Mouse (Mus musculus) myocyte (in vitro differentiated cells): ENCODE data around the gene Spindoc. TPM values are rescaled to one million over a fixed set of nuclear protein-coding genes. Genes with fewer than 3 reads are reported as not detected.

Source experiments
- H3K27me3 ChIP-seq: one replicate; pipeline ENCODE4 v1.6.1; 2011; ENCODE audit not compliant: control insufficient read depth, insufficient read depth, insufficient read length
- H3K36me3 ChIP-seq: one replicate; pipeline ENCODE4 v1.6.1; 2011; ENCODE audit not compliant: control insufficient read depth, insufficient read depth
- H3K4me2 ChIP-seq: one replicate; pipeline ENCODE4 v1.6.1; 2011; ENCODE audit warnings: low read depth, control low read depth
- H3K4me3 ChIP-seq: one replicate; pipeline ENCODE4 v1.5.1; 2011; ENCODE audit warnings: mild to moderate bottlenecking, control low read depth, moderate library complexity
- H3K79me2 ChIP-seq: one replicate; pipeline ENCODE4 v1.6.1; 2011; ENCODE audit not compliant: control insufficient read depth, insufficient read depth
- H3ac ChIP-seq: one replicate; pipeline ENCODE4 v1.6.1; 2011; ENCODE audit not compliant: control insufficient read depth, insufficient read length
- CEBPB ChIP-seq: IDR thresholded peaks from 2 replicates; pipeline ENCODE4 v1.6.1; 2011; ENCODE audit warnings: mild to moderate bottlenecking, moderate library complexity; ENCODE audit not compliant: poor library complexity, insufficient read depth, severe bottlenecking
- E2F4 ChIP-seq: IDR thresholded peaks from one replicate; pipeline ENCODE4 v1.6.1; 2011; ENCODE audit warnings: mild to moderate bottlenecking, control low read depth, moderate library complexity; ENCODE audit not compliant: insufficient read depth
- MAX ChIP-seq: IDR thresholded peaks from one replicate; pipeline ENCODE4 v1.6.1; 2011; ENCODE audit warnings: low read depth, mild to moderate bottlenecking, control low read depth
- MYOD1 ChIP-seq, 3 experiments: IDR thresholded peaks; one replicate each; pipeline ENCODE4 v1.6.1; 2011; ENCODE audit warnings: control low read depth in 2 of 3, low read depth in 2 of 3, mild to moderate bottlenecking in 2 of 3, moderate library complexity in 1 of 3; ENCODE audit not compliant: insufficient read length in 2 of 3, control insufficient read depth in 1 of 3
- MYOG ChIP-seq, 3 experiments: IDR thresholded peaks; one replicate each; pipeline ENCODE4 v1.6.1; 2011; ENCODE audit warnings: control low read depth in 2 of 3, low read depth in 2 of 3, mild to moderate bottlenecking in 2 of 3; ENCODE audit not compliant: insufficient read length in 2 of 3, control insufficient read depth in 1 of 3, insufficient read depth in 1 of 3
- POLR2A ChIP-seq: IDR thresholded peaks from one replicate; pipeline ENCODE4 v1.6.1; 2011; ENCODE audit warnings: low read depth, mild to moderate bottlenecking, control low read depth, moderate library complexity; ENCODE audit not compliant: insufficient read length
- POLR2AphosphoS2 ChIP-seq: IDR thresholded peaks from one replicate; pipeline ENCODE4 v1.6.1; 2011; ENCODE audit warnings: low read depth, control low read depth; ENCODE audit not compliant: insufficient read length
- REST ChIP-seq: IDR thresholded peaks from one replicate; pipeline ENCODE4 v1.6.1; 2011; ENCODE audit warnings: mild to moderate bottlenecking, control low read depth, moderate library complexity; ENCODE audit not compliant: insufficient read depth, insufficient read length
- SRF ChIP-seq: IDR thresholded peaks from one replicate; pipeline ENCODE4 v1.6.1; 2011; ENCODE audit warnings: low read depth; ENCODE audit not compliant: control insufficient read depth, insufficient read length
- TCF12 ChIP-seq: IDR thresholded peaks from one replicate; pipeline ENCODE4 v1.6.1; 2011; ENCODE audit warnings: mild to moderate bottlenecking, control low read depth; ENCODE audit not compliant: poor library complexity, insufficient read depth, severe bottlenecking
- TCF3 ChIP-seq: IDR thresholded peaks from one replicate; pipeline ENCODE4 v1.6.1; 2011; ENCODE audit warnings: low read depth, control low read depth; ENCODE audit not compliant: insufficient read length
- USF1 ChIP-seq: IDR thresholded peaks from one replicate; pipeline ENCODE4 v1.6.1; 2011; ENCODE audit warnings: low read depth, mild to moderate bottlenecking, control low read depth, moderate library complexity
- polyA plus RNA-seq: library from polyadenylated mRNA; unstranded; fragments of >200 nt; fragmentation: generic; extraction: Trizol; gene quantifications from one replicate; pipeline ENCODE4 v1.2.1, GENCODE M21; 2012; ENCODE audit warnings: missing spikeins

The Spindoc gene
- polyA plus RNA-seq, 1 experiment = 20.4 TPM

DNA sequence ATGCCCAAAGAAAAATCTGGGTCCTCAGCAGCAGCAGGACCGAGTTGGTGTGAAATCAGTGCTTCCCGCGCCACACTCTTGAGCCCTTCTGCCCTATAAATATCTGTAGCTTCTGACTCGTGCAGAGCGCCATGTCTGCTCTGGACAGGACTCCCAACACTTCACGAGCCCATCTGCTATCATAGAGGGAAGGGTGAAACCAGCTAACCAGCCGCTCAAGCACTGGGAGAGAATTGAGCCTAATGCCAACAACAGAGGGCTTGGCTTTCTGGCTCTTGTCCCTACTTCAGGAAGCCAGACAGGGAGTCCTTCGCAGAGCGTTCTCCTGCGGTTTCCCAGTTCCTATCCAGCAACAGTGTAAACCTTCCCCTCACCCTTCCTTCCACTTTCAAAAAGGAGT is 71.5 kb downstream of the Spindoc start:
- H3K79me2 ChIP-seq = peaks cover 77% of the 10 kb centered on the region
- H3K4me3 ChIP-seq = no peak overlapping the region
- H3ac ChIP-seq = no peak overlapping the region
- no peaks in the 10 kb centered on the region for H3K27me3 ChIP-seq
- peak overlapping the region; percentile 25 for H3K4me2 ChIP-seq
- TF ChIP-seq TCF3 = no peak
- TF ChIP-seq REST = no peak
- no peak for TF ChIP-seq CEBPB
- no peak for TF ChIP-seq TCF12
- no peak for TF ChIP-seq SRF
- no peaks in the 10 kb centered on the region for H3K36me3 ChIP-seq

GRCm38 (mm10) chr19:7310704-7311103 is 72.1 kb downstream of the Spindoc start:
- H3K4me2 ChIP-seq = peak overlapping the region; percentile 25
- no peak overlapping the region for H3ac ChIP-seq
- peak in 1 of 3 experiments; percentile 30 for TF ChIP-seq MYOD1 (IDR thresholded peaks at IDR 0.05; ENCODE audit: control insufficient read depth in 1 of 3, insufficient read length in 2 of 3, low read depth in 2 of 3)
- no peak for TF ChIP-seq TCF3
- peaks cover 77% of the 10 kb centered on the region for H3K79me2 ChIP-seq
- H3K4me3 ChIP-seq = no peak overlapping the region
- H3K27me3 ChIP-seq = no peaks in the 10 kb centered on the region
- H3K36me3 ChIP-seq = no peaks in the 10 kb centered on the region

DNA sequence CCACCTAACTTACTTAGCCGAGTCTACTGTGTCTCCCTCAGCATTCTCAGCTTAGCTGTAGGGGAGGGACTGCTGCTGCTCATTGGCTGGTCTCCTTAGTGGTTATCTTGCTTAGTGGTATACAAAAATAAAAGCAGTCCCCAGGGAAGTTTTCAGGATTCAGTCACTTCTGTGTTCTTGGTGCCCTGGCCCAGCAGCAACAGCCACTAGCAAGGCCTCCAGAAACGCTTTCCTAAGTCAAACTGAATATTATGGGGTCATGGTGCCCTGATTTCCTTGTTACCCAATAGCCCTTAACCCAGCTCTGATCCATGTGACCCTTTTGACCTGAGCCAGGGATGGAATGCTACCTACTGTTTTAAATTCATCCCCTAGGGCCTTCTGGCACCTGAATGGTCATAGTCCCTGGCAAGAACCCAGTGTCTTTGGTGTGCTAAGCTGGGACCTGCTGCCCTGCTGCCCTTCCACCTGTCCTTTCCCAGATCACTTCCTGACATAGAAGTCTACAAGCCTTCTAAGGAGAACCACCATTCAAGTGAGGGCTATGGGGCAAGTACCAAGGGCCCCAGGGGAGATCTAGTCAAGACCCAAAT is 73.0 kb downstream of the Spindoc start:
- H3K27me3 ChIP-seq = no peaks in the 10 kb centered on the region
- TF ChIP-seq MYOD1 (IDR thresholded peaks at IDR 0.05; ENCODE audit: control insufficient read depth in 1 of 3, insufficient read length in 2 of 3, low read depth in 2 of 3) = peak in 1 of 3 experiments; percentile 14
- TF ChIP-seq MYOG (IDR thresholded peaks at IDR 0.05; ENCODE audit: control insufficient read depth in 1 of 3, insufficient read depth in 1 of 3, insufficient read length in 2 of 3, low read depth in 2 of 3) = no peak
- H3K36me3 ChIP-seq = no peaks in the 10 kb centered on the region
- H3ac ChIP-seq = no peak overlapping the region
- H3K79me2 ChIP-seq = peaks cover 76% of the 10 kb centered on the region
- H3K4me2 ChIP-seq = no peak overlapping the region
- H3K4me3 ChIP-seq = no peak overlapping the region

DNA sequence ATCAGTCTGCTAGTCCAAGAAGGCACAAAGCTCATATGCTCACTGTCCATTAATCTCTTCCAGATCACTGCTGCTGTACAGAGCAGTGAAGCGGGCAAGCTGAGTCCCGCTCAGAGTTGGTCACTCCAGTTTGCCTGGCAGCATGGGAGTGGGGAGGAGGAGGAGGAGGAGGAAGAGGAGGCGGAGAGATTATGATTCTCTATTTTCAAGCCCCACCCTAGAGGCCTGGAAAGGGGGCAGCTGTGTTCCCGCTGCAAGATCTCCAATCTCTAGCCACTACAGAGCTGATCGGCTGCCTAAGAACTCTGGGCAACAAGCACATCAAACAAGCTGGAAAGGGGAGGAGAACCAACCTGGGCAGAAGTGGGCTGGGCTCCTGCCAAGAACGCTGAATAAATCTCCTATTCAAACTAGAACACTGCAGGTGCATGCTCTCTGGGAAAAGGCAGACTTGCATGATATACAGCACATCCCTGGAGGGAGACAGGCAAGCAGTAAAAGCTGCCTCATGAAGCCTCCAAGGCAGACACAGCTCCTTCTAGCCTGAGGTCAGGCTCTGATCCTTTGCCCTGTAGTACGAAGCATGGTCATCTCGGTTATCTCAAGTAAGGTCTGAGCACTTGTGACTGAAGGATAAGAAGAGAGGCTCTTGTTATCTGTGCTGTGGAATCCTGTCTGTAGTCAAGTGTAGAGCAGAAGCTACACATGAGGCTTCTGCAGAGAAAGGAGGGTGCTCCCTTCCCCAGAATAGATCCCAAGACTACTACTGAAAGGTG is 74.6 kb downstream of the Spindoc start:
- no peaks in the 10 kb centered on the region for H3K36me3 ChIP-seq

GRCm38 (mm10) chr19:7306968-7307367 is 75.8 kb downstream of the Spindoc start:
- Histone ChIP-seq H3K4me2 (peak overlapping the region; percentile 8), H3K79me2 (peaks cover 69% of the 10 kb centered on the region), H3K36me3 (no peaks in the 10 kb centered on the region), H3K4me3 (no peak overlapping the region), H3ac (no peak overlapping the region), H3K27me3 (no peaks in the 10 kb centered on the region)
- no peak for TF ChIP-seq CEBPB
- TF ChIP-seq POLR2A = peak; percentile 12
- no peak for TF ChIP-seq MYOG (IDR thresholded peaks at IDR 0.05; ENCODE audit: control insufficient read depth in 1 of 3, insufficient read depth in 1 of 3, insufficient read length in 2 of 3, low read depth in 2 of 3)
- no peak for TF ChIP-seq REST
- TF ChIP-seq MYOD1 (IDR thresholded peaks at IDR 0.05; ENCODE audit: control insufficient read depth in 1 of 3, insufficient read length in 2 of 3, low read depth in 2 of 3) = no peak
- TF ChIP-seq TCF12 = no peak
- no peak for TF ChIP-seq SRF
- no peak for TF ChIP-seq POLR2AphosphoS2
- TF ChIP-seq E2F4 = no peak

More for the DNA sequence above, 74.6 kb downstream of the Spindoc start:
- Histone ChIP-seq H3ac (no peak overlapping the region), H3K4me2 (no peak overlapping the region), H3K4me3 (no peak overlapping the region), H3K79me2 (peaks cover 78% of the 10 kb centered on the region), H3K27me3 (no peaks in the 10 kb centered on the region)
- TF ChIP-seq CEBPB (no peak), MYOD1 (IDR thresholded peaks at IDR 0.05; ENCODE audit: control insufficient read depth in 1 of 3, insufficient read length in 2 of 3, low read depth in 2 of 3) (no peak), TCF3 (no peak), USF1 (no peak), MAX (no peak), MYOG (IDR thresholded peaks at IDR 0.05; ENCODE audit: control insufficient read depth in 1 of 3, insufficient read depth in 1 of 3, insufficient read length in 2 of 3, low read depth in 2 of 3) (no peak), POLR2A (no peak), E2F4 (no peak), TCF12 (no peak), SRF (no peak), POLR2AphosphoS2 (no peak), REST (no peak)
